Mouse (Mus musculus) G1E (cell line): ENCODE data around the gene Klrb1.

ENCODE experiments used
- CTCF ChIP-seq: IDR thresholded peaks from 2 replicates; pipeline ENCODE4 v1.5.1; 2012; ENCODE audit warnings: low read depth, low read length, inconsistent platforms, mixed read lengths
- GATA1 ChIP-seq: IDR thresholded peaks from 2 replicates; pipeline ENCODE4 v1.6.1; 2012; ENCODE audit warnings: borderline replicate concordance, low read length, inconsistent platforms, mixed read lengths
- GATA2 ChIP-seq: IDR thresholded peaks from 2 replicates; pipeline ENCODE4 v1.6.1; 2012; ENCODE audit warnings: low read depth, low read length, inconsistent platforms, borderline replicate concordance
- POLR2AphosphoS5 ChIP-seq: IDR thresholded peaks from 2 replicates; pipeline ENCODE4 v1.6.1; 2012; ENCODE audit warnings: low read depth, low read length, inconsistent platforms; ENCODE audit not compliant: insufficient replicate concordance
- TAL1 ChIP-seq: conservative IDR thresholded peaks from 2 replicates; pipeline ENCODE4 v1.6.1; 2012; ENCODE audit warnings: low read depth, low read length, inconsistent platforms, mixed read lengths

DNA sequence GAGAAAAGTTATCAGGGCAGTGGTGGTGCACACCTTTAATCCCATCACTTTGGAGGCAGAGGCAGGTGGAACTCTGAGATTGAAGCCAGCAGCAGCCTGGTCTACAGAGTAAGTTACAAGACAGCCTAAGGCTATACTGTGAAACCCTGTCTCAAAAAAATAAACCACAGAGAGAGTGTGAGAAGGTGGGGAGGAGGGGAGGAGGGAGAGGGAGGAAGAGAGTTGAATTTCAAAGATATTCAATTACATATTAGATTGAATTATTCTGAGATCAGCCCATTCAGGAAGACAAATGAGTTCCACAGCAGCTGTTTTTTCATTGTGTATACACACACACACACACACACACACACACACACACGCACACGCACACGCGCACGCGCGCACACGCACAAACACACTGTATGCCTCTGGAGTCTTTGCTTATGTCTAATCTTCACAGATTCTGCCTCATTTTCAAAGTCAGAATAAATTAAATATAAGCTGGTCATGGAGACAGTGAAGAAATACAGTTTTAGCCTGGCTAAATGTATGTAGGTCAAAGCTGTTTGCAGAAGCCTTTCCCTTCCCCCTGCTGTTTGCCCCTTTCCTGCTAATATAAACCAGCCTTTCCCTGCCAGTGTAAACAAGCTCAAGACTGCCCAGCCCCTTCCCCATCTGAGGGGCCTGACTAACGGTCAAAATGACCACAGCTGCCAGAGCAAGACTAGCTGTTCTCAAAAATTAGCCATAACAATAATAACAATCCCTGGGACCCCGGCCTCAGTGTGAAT, 46.8 kb upstream of the Klrb1 start:
- TF ChIP-seq GATA1 (no peak), CTCF (no peak), GATA2 (no peak), POLR2AphosphoS5 (no peak), TAL1 (no peak)
